Mouse (Mus musculus) heart, postnatal 0 days (tissue): ENCODE measurements around the gene Pakap. TPM values are rescaled to one million over a fixed set of nuclear protein-coding genes. Genes with fewer than 3 reads are reported as not detected.

Experiments used
- ATAC-seq: fragments of 200-750 bp; cut with Nextera tagmentation; 2 replicates; pipeline ENCODE4 v1.8.0; 2017; ENCODE audit warnings: low read depth, moderate number of reproducible peaks, moderate library complexity; ENCODE audit not compliant: insufficient read depth
- DNase-seq: peaks from one replicate; pipeline ENCODE4 v3.0.0-alpha.2; 2016; ENCODE audit warnings: low spot score
- H3K27ac ChIP-seq: fragments of 300-500 bp; sonication (generic); 2 replicates; pipeline ENCODE4 v1.5.1; 2014; ENCODE audit warnings: low read depth, mild to moderate bottlenecking
- H3K27me3 ChIP-seq: fragments of 300-500 bp; sonication (generic); 2 replicates; pipeline ENCODE4 v1.6.1; 2014; ENCODE audit warnings: low read length, mixed read lengths; ENCODE audit not compliant: control insufficient read depth, insufficient read depth
- H3K36me3 ChIP-seq: fragments of 300-500 bp; sonication (generic); replicated peaks from 2 replicates; pipeline ENCODE4 v1.6.1; 2014; ENCODE audit warnings: low read length, mixed read lengths; ENCODE audit not compliant: control insufficient read depth, insufficient read depth
- H3K4me1 ChIP-seq: fragments of 300-500 bp; sonication (generic); 2 replicates; pipeline ENCODE4 v1.6.1; 2014; ENCODE audit warnings: antibody characterized with exemption; ENCODE audit not compliant: control insufficient read depth, insufficient read depth
- H3K4me2 ChIP-seq: fragments of 300-500 bp; sonication (generic); 2 replicates; pipeline ENCODE4 v1.6.1; 2014; ENCODE audit warnings: low read depth, mild to moderate bottlenecking, low read length, moderate library complexity
- H3K4me3 ChIP-seq: fragments of 300-500 bp; sonication (generic); 2 replicates; pipeline ENCODE4 v1.5.1; 2014; ENCODE audit warnings: low read depth, low read length
- H3K9ac ChIP-seq: fragments of 300-500 bp; sonication (generic); replicated peaks from 2 replicates; pipeline ENCODE4 v1.6.1; 2014; ENCODE audit warnings: low read depth, low read length, mixed read lengths
- H3K9me3 ChIP-seq: fragments of 300-500 bp; sonication (generic); replicated peaks from 2 replicates; pipeline ENCODE4 v1.6.1; 2016; ENCODE audit warnings: low read length; ENCODE audit not compliant: control insufficient read depth
- CTCF ChIP-seq: IDR thresholded peaks from 2 replicates; pipeline ENCODE4 v1.5.1; 2016; ENCODE audit warnings: antibody characterized with exemption, control low read depth, low read depth
- EP300 ChIP-seq: IDR thresholded peaks from 2 replicates; pipeline ENCODE4 v1.6.1; 2016; ENCODE audit warnings: antibody characterized with exemption, low read depth
- WGBS: fragments of 180-500 bp; shearing (Covaris S2); extraction: QIAGEN DNeasy Blood & Tissue Kit; methylation state at CpG from one replicate; pipeline ENCODE4 v1.1.7; 2014; 5-methylcytosine and 5-hydroxymethylcytosine counted together
- polyA plus RNA-seq: library from polyadenylated mRNA; unstranded; fragments of >200 nt; fragmentation: Nextera tagmentation; extraction: Ambion mirVana; gene quantifications from 2 replicates; pipeline ENCODE4 v1.2.1, GENCODE M21; 2015
- total RNA-seq: library from RNA; depleted of rRNA; stranded (reverse); fragments of >200 nt; gene quantifications from 2 replicates; pipeline ENCODE4 v1.2.3, GENCODE M21; 2014; ENCODE audit warnings: low replicate concordance

Pakap gene
- total and polyA plus RNA-seq, 2 experiments from 2014 or later, result 21.1 to 43.7 TPM

GRCm38 (mm10) chr4:57565283-57565682, 2.7 kb upstream of the Pakap start:
- no peak for DNase-seq
- ATAC-seq, result no peak
- H3K9ac ChIP-seq, result no peak overlapping the region
- no peaks in the 10 kb centered on the region for H3K9me3 ChIP-seq
- no peak overlapping the region for H3K27ac ChIP-seq
- no peak overlapping the region for H3K4me2 ChIP-seq
- no peak overlapping the region for H3K4me3 ChIP-seq
- no peaks in the 10 kb centered on the region for H3K36me3 ChIP-seq
- WGBS, result 36% methylated on average over 1 of the region's 1 CpGs
- peaks cover 48% of the 10 kb centered on the region for H3K4me1 ChIP-seq
- TF ChIP-seq EP300 (no peak), CTCF (no peak)
- H3K27me3 ChIP-seq, result no peaks in the 10 kb centered on the region

GRCm38 (mm10) chr4:57565811-57566210, 2.2 kb upstream of the Pakap start:
- Histone ChIP-seq H3K4me2 (no peak overlapping the region), H3K4me3 (no peak overlapping the region), H3K9me3 (no peaks in the 10 kb centered on the region), H3K27me3 (no peaks in the 10 kb centered on the region), H3K36me3 (no peaks in the 10 kb centered on the region), H3K27ac (no peak overlapping the region), H3K4me1 (peaks cover 48% of the 10 kb centered on the region), H3K9ac (no peak overlapping the region)
- WGBS, result 67% methylated on average over 2 of the region's 2 CpGs
- ATAC-seq (no peak), DNase-seq (no peak)
- TF ChIP-seq EP300 (no peak), CTCF (no peak)

- Histone ChIP-seq H3K4me1 (peaks cover 57% of the 10 kb centered on the region), H3K4me3 (peak overlapping the region; percentile 77), H3K9ac (peak overlapping the region; percentile 95), H3K27me3 (no peaks in the 10 kb centered on the region), H3K27ac (peak overlapping the region; percentile 99), H3K36me3 (peaks cover 8% of the 10 kb centered on the region; the same call in 1 of the 2 replicates), H3K4me2 (peak overlapping the region; percentile 84), H3K9me3 (no peaks in the 10 kb centered on the region)
- no peak for TF ChIP-seq CTCF
- TF ChIP-seq EP300, result no peak
- WGBS, result 16% methylated on average over 19 of the region's 19 CpGs
- DNase-seq (no peak), ATAC-seq (peak; percentile 31)
Observed at GRCm38 (mm10) chr4:57568268-57569068, 489 bp downstream of the Pakap start.

- Histone ChIP-seq H3K4me2 (peak overlapping the region; percentile 84), H3K9me3 (no peaks in the 10 kb centered on the region), H3K4me3 (peak overlapping the region; percentile 77), H3K27me3 (no peaks in the 10 kb centered on the region), H3K36me3 (peaks cover 8% of the 10 kb centered on the region; the same call in 1 of the 2 replicates), H3K27ac (peak overlapping the region; percentile 99), H3K4me1 (peaks cover 58% of the 10 kb centered on the region), H3K9ac (peak overlapping the region; percentile 95)
- DNase-seq (no peak), ATAC-seq (no peak)
- TF ChIP-seq EP300, result no peak
- no peak for TF ChIP-seq CTCF
- WGBS, result 36% methylated on average over 4 of the region's 4 CpGs
Observed at GRCm38 (mm10) chr4:57569069-57569355, 1.0 kb downstream of the Pakap start.

- 18% methylated on average over 6 of the region's 6 CpGs for WGBS
- peak overlapping the region; percentile 95 for H3K9ac ChIP-seq
- ATAC-seq (peak; percentile 59), DNase-seq (peak; percentile 81)
- H3K4me2 ChIP-seq, result peak overlapping the region; percentile 84
- TF ChIP-seq EP300, result no peak; the same call in 1 of the 2 replicates
- no peak for TF ChIP-seq CTCF
- H3K27ac ChIP-seq, result peak overlapping the region; percentile 99
- H3K9me3 ChIP-seq, result no peaks in the 10 kb centered on the region
- H3K27me3 ChIP-seq, result no peaks in the 10 kb centered on the region
- peak overlapping the region; percentile 77 for H3K4me3 ChIP-seq
- H3K36me3 ChIP-seq, result peaks cover 8% of the 10 kb centered on the region; the same call in 1 of the 2 replicates
- peaks cover 58% of the 10 kb centered on the region for H3K4me1 ChIP-seq
Observed at GRCm38 (mm10) chr4:57569711-57570110, 1.7 kb downstream of the Pakap start.
